Mouse (Mus musculus): ENCODE results near the gene Angptl4.
"Not testable (repeated sequence)": the region's sequence is repeated elsewhere in the genome, so short reads cannot be mapped to it uniquely, and the experiment has no call there.

Angptl4 gene

DNA sequence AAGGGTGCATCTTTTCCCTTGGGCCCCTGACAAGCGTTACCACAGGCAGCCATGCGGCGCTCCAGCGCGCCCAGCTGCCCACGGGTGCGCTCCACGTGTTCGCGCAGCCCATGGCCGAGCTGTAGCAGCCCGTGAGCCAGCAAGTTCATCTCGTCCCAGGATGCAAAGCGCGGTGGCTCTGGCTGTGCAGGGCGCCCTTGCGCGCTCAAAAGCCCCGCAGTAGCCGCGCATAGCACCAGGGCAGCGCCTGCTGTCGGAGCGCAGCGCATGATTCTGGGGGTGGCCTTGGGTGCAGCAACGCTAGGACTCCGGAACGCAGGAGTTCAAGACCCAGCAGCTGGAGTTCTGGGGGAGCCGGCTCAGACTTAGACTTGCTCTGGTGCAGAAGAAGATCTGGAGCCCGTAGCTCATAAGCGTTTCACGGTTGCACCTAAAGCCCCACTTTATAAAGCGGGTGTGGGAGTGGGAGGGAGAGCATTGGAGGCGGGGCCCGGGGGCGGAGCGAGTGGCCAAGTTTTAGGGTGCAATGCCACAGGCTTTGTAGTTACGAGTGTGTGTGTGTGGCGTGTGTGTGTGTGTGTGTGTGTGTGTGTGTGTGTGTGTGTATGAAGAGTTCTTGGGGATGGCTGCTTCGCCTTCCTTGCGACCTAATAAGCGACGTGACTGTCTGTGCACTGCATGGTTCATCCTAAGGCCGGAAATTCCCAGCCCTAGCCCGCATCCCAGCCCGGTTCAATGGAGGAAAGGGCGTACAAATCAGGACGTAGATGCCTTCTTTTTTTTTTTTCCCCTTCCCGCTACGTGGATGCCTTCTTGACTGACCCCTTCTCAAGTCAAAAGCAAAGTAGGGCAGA is at the start of gene Angptl4:
Angptl4 (minus strand) TSS at position 707 of the 854 bp plus-strand sequence.
- DNase-seq (ENCODE audit: low spot score), result peak; percentile 96

DNA sequence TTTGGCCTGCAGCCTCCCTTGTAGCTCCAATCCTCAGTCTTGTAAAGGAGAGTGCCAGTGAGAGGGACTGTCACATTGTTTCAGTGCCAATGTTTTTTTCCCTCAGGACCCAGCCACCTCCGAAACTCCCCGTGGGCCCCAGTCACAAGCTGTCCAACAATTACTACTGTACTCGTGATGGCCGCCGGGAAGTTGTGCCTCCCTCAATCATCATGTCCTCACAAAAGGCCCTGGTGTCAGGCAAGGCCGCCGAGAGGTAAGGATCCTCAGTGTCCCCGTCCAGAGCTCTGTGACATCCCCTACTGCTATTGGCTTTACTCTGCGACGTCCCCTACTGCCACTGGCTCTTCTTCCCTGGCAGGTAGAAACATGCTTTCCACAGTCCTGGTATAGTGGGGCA is 47.9 kb upstream of the Angptl4 start:
- DNase-seq (ENCODE audit: low spot score), result no peak

DNA sequence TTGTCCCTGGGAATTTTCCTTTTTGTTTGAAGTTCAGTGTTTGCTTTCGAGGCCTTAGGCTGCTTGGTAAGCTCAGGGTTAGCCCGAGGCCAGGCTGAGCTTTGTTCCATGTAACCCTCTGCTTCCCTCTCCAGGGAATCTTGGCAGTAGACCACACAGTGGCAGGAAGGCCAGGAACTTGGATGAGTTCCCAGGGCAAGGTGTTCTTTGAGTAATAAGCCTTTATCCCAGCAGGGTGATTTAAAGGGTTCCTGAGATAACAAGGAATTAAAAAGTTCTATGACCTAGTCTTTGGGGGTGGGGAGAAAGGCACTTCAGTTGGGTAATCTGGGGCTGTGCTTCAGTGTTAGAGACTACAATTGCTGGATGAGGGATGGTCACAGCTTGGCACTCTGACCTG is 47.3 kb upstream of the Angptl4 start:
- peak; percentile 76 for DNase-seq (ENCODE audit: low spot score)

DNA sequence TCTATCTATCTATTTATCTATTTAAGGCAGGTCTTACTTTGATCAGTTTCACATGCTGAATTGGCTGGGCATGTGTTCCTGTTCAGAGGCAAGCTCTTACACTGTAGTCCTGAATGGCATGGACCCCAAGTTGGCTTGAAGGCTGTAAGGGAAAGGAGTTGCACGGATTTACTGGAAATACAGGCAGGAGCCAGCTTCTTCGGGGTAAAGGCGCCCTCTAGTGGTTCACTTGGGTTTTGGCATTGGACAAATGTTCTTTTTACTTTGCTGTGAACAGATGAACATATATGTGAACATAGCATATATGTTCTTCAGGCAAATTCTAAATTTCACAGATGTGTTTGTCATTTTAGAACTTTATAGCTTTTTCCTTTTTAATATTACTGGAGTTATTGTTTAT is 45.2 kb upstream of the Angptl4 start:
- peak; percentile 86 for DNase-seq (ENCODE audit: low spot score)

DNA sequence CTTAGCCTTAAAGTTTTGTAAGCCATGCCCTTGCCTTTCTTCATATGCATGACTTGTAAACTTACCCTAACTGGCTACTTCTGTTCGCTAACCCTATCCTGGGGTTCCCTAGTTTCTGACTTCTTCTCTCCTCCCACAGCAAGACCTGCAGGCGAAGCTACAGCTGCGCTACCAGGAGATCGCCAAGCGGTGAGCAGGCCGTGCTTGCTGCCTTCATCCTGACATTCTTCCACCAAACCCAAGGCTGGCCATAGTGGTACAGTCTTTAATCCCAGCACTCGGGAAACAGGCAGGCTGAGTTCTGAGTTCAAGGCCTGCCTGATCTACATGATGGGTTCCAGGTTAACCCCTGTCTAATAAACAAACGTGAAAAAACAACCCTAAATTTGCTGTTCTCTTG is 43.8 kb upstream of the Angptl4 start:
- DNase-seq (ENCODE audit: low spot score), result no peak

DNA sequence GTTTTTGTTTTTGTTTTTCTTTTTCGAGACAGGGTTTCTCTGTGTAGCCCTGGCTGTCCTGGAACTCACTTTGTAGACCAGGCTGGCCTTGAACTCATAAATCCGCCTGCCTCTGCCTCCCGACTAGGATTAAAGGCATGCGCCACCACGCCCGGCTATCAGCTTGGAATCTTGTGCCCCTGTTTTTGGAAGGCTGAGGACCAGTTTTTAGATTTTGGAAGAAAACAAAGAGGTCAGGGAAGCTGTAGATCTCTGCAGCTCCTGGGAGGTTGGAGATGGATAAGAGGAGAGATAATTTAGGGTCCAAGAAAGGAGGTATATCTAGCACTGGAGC is 43.3 kb upstream of the Angptl4 start:
- DNase-seq (ENCODE audit: low spot score), result not testable (repeated sequence)

DNA sequence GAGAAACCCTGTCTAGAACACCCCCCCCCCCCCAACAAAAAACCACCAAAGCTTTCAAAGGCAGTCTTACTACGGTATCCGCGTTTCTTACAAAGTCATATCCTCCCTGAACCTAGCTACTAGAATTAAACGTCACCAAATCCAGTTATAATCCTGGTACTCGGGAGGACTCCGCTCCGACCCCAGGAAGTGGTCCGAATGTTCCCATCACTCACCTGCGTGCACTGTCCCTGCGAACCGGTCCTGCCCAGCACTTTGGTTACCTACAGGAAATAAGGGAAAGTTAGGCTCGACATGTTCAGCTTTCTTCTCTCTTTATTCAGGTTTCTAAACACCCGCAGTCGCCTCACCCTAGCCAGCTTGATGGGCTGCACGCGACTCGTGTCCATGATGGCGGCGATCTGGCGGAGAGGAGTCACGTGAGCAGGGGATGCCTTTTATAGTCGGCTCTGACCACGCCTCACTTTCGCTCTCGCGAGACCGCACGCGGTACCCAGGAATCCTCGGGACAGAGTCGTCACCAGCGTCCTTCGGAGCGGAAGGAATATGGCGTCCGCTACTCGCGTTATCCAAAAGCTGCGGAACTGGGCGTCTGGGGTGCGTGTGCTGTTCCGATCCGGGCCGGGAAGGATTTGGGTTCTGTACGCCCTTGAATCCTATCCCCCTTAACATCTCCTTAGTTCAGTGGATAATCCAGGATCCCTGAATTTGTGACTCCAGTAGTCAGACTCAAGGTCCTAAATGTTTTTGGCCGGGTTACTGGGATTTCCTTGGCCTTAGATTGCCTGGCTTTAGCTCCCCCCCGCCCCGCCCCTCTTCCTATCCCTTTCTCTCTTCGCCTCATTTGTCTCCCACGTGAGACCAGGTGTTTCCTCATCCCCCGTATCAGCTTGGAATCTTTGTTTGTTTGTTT is 42.7 kb upstream of the Angptl4 start, which contains the start of the genes Rps28 and Ndufa7:
Rps28 (minus strand) TSS at position 479 of the 913 bp plus-strand sequence.
Ndufa7 (plus strand) TSS at position 489 of the 913 bp plus-strand sequence.
- peak; percentile 98 for DNase-seq (ENCODE audit: low spot score)

DNA sequence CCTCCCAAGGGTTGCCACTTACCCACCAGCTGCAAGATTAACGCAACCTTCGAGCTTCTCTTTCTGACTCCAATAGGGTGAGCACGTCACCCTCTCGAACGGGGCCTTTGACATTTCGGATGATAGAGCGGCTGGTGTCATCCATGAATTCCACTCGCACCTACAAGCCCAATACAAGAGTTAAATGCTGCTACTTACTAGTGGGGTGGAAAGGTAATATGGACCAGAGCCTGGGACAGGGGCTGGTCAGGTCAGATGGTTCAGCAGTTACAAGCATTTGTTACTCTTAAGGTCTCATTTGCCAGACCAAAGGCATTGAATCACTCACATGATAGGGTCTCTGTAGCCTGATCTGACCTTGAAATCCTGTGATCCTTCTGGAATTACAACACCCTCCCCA is 41.5 kb upstream of the Angptl4 start:
- not testable (repeated sequence) for DNase-seq (ENCODE audit: low spot score)

DNA sequence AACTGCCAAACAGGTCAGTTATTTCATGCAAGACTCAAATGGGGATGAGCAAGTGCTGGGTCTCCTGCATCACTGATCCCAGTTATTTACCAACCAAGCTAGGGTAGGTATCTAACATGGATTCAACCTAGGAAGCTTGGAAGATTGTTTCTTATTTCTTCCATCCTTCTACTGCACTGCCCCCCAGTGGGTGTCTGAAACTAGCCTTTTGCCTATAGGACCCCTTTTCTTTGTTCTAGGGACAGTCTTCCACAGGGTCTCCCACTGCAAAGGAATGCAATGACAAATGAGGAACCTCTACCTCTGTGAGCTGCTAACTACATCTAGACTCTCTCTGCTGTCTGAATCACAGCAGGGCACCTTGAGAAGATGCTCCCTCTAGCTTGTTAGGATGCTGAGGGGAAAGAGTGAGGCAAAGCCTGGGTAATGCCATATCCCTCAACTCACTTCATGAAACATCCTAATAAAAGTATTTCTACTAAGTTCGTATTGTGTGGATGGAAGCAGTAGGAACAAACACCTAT is 40.9 kb upstream of the Angptl4 start:
- no peak for DNase-seq (ENCODE audit: low spot score)

DNA sequence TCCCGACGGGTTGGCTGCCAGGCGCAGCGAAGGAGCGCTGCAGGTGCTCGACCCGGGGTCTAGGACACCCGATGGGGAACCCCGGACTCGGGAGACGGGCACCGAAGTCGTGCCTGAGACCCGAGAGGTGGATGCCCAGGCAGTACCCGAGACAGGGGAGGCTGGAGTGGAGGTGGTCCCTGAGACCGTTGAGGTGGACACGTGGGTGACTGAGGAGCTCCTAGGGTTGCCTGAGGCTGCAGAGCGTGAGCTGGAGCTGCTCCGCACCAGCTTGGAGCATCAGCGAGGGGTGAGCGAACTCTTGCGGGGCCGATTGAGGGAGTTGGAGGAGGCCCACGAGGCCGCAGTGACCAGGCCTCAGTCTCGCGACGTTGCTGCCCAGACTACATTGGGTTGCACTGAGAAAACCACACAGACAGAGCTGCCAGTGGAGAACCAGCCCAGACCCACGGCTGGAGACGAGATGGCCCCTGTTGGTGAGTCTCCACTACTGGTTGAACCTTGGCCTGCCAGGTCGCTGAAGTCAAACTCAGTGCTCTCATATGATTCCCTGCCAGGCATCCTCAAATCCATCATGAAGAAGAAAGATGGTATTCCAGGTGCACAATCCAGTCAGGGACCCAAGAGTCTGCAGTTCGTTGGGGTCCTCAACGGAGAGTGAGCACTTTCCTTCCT is 36.5 kb upstream of the Angptl4 start:
- no peak for DNase-seq (ENCODE audit: low spot score)

DNA sequence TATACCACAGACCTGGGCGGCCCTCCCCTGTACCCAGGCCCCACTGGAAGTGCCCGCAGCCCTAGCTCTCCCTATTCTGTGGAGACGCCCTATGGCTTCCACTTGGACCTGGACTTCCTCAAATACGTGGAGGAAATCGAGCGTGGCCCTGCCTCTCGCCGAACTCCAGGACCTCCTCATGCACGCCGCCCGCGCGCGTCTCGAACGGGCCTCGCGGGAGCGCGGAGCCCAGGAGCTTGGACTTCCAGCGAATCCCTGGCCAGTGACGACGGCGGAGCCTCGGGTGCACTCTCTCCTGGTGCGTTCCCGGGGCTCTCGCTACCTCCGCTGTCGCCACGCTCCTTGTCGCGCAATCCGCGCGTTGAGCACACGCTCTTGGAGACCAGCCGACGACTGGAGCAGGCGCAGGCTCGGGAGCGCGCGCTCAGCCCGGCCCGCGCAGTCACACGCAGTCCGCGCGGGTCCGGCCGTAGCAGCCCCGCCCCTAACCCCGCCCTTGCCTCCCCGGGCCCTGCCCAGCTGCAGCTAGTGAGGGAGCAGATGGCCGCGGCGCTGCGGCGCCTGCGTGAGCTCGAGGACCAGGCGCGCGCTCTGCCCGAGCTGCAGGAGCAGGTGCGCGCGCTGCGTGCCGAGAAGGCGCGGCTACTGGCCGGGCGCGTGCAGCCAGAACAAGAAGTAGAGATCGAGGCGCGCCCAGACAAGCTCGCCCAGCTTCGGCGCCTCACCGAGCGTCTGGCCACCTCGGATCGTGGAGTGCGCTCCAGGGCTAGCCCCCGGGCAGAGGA is 35.7 kb upstream of the Angptl4 start:
- peak; percentile 91 for DNase-seq (ENCODE audit: low spot score)

DNA sequence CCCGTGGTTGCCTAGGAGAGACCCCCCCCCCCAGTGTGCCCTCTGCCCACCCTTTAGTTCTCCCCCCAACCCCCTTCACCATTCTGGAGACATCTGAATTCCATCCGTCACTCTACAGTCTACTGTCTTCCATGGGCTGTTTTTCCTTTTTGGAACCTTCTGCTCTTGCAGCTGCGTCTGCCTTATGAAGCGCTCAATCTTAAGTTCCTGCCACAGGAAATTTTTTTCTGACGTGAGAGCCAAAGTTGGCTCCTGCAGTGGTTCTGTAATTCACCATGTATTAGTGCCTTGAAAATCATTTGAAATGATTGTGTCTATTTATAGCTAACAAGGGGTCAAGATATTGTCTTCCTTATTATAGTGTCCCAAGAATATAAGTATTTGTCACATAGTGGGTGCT is 35.0 kb upstream of the Angptl4 start:
- DNase-seq (ENCODE audit: low spot score), result no peak

DNA sequence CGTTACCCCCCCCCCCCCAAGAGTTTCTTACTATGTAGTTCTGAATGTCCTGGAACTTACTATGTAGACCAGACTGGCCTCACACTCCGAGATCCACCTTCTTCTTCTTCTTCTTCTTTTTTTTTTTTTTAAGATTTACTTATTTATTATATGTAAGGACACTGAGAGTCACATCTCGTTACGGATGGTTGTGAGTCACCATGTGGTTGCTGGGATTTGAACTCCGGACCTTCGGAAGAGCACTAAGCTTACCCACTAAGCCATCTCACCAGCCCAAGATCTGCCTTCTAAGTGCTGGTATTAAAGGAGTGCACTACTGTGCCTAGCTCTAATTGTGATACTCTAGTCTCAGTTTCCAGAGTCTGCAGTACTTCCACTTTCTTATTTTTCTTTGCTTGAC is 33.8 kb upstream of the Angptl4 start:
- DNase-seq (ENCODE audit: low spot score), result no peak

DNA sequence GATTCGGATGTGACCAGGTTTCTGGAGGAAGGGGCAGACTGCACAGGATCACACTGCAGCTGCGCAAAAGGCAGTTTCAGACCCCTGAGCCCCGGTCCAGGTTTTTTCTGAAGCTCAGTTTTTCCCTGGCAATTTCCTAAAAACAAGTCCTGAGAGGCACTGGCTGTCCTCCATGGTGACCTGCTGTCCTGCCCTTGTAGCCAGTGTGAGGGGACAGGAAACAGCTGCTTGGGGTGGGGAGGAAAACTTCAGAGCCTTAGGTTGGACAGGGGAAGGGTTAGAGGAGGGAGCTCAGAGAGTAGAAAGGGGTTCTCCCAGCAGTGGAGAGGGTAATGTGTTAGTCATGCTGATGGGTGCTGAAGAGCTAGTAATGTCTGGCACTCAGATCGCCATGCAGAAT is 31.4 kb upstream of the Angptl4 start:
- no peak for DNase-seq (ENCODE audit: low spot score)

DNA sequence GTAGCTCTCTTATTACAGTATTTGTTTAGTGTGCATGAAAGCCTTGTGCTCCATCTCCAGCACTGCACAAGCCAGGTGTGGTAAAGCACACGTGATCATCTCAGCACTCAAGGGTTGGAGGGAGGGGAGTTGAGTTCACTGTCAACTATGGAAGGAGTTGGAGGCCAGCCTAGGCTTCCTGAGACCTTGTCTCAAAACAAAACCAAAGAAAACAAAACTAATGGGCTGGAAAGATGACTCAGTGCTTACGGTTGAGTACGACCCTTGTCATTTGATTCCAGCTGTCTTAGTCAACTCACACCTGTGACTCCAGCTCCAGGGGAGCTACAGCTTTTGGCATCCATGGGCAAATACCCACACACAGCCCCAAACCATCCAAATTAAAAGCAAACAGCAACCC is 30.8 kb upstream of the Angptl4 start:
- DNase-seq (ENCODE audit: low spot score), result peak; percentile 62

DNA sequence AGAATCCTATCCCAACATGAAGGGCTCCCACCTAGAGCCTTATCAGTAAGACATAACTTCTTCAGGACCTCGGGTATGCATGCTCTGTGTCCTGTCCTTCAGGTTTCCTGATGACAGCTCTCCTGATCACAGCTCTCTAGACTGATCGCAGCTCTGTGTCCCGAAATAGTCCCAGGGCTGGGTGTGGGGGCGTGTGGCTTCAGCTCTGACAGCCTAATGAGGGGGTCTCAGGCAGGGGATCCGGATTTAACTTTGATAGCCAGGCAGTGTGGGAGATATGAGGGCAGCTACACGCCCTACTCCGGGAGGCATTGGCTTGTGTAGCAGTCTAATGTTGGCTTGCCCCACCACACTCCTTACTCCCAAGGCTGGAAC is 29.5 kb upstream of the Angptl4 start:
- DNase-seq (ENCODE audit: low spot score), result no peak

DNA sequence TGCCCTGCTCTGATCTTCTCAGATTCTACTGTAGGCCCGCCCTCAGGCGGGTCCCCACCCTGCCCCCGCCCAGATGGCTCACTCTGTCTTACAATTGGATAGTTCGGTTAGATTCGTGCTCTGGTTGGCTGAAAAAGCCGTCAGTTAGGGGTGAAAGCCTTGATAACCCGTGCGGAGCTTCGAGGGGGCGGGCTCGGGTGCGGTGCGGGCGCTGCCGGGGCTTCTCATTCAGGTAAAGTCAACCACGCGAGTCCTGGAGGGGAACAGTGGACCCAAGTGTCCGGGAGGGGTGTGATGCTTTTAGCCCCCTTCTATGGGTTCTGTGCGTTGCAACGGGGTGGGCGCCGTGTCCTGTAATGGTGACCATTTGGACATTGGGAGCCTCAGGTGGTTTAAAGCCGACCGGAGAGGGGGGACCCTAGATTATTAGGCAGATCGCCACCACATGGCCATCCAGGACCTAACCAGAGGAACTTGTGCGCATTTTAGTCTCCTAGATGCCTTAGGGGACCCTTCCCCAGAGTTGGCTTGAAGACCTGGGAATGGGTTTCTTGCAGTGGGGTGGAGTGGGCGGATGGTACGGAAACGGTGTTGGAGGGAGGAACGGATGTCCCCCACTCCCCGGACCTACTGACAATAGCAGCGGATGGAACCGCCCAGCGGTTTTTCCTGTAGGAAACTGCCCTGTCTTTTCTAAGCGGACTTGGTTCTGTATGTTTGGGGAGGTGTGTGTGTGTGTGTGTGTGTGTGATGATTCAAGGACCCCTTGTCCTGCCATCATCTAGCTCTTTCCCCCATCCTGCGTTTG is 28.9 kb upstream of the Angptl4 start, which contains the start of gene Kank3:
Kank3 (plus strand) TSS at position 186 of the 808 bp plus-strand sequence.
- DNase-seq (ENCODE audit: low spot score), result peak; percentile 93

DNA sequence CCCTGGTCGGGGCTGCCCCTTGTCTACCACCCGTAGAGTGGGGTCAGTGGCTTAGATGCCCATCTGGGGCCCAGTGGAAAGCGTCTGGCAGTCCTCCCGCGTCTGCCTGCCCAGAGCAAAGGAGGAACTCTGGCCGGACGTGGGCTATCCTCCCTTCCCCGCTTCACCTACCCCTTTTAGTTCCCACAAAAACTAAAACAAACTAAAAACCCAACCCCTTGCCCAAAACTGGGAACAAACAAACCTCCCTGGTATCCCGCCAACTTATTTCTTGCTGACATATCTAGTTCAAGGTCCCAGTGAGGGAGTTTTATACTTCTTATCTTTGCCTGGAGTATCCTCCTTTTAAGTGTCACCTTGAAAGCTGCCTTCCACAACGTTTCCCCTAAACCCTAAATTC is 26.6 kb upstream of the Angptl4 start:
- DNase-seq (ENCODE audit: low spot score), result no peak

DNA sequence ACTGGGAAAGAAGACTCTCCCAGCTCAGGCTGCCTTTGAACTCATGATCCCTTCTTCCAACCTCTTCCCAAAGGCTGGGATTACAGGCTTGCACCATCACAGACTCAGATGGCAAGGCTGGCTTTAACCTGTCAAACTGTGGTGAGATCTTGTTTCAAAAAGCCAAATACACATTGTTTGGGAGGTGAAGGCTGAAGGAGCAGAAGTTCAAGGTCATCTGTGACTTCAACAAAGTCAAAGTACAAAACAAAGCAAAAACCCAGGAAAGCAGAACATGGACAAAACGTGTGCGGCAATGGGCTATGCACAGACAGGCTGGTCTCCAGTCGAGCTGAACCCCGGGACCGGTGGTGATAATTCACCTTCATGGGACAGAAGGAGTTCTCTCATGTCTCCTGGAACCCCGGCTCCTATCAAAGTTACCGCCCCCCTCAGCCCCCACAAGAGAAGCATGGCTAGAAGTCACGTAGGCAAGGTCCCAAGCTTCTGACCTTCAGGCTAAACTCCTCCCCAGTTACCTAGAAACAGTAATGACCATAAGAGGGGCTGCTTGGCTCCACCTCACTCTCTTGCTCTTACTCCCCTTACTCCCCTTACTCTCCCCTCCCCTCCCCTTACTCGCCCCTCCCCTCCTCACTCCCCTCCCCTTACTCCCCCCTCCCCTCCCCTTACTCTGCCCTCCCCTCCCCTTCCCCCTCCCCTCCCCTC is 25.7 kb upstream of the Angptl4 start:
- no peak for DNase-seq (ENCODE audit: low spot score)

DNA sequence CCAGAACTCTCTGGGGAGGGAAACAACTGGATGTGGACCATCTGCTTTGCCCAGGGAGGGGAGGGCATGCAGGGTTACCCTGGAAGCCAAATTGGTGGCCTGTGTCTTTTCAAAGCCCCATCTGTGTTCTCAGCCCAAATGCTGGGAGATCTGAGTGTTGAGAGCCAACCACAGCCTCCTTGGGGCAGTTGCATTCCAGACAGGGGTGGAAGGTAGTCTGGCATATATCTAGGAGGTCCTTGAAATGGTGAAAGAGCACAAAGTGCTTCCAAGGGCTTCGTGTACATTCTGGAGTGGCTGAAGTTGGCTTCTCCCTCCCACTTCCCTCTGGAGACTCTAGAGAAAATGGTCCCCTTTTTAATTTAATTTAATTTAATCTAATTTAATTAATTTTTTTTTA is 23.1 kb upstream of the Angptl4 start:
- no peak for DNase-seq (ENCODE audit: low spot score)

All from adipocyte (in vitro differentiated cells).